Mouse (Mus musculus): Measurements from ENCODE around the gene 2700049A03Rik. TPM values are rescaled to one million over a fixed set of nuclear protein-coding genes. Genes with fewer than 3 reads are reported as not detected.

2700049A03Rik gene
- total and polyA plus RNA-seq, 2 experiments from 2014 or later, result 3.7 to 5.8 TPM

- peak overlapping the region; percentile 95 for H3K9ac ChIP-seq (replicated peaks; ENCODE audit: low read depth, low read length)
- under 1% methylated on average over 30 of the region's 30 CpGs for WGBS
- H3K9me3 ChIP-seq (replicated peaks; ENCODE audit: control insufficient read depth, low read length), result no peaks in the 10 kb centered on the region
- peaks cover 38% of the 10 kb centered on the region for H3K36me3 ChIP-seq (replicated peaks; ENCODE audit: control insufficient read depth, insufficient read depth, low read length)
- peaks cover 13% of the 10 kb centered on the region for H3K4me1 ChIP-seq (ENCODE audit: control insufficient read depth, insufficient read depth)
- peak overlapping the region; percentile 95 for H3K4me3 ChIP-seq (ENCODE audit: low read depth, low read length)
- peak overlapping the region; percentile 97 for H3K4me2 ChIP-seq (ENCODE audit: low read depth, low read length)
- TF ChIP-seq EP300 (IDR thresholded peaks at IDR 0.05; ENCODE audit: low read depth) (peak; percentile 29; the same call in 1 of the 2 replicates), CTCF (IDR thresholded peaks at IDR 0.05; ENCODE audit: low read depth) (no peak)
- peak; percentile 85 for DNase-seq (ENCODE audit: low spot score)
- no peaks in the 10 kb centered on the region for H3K27me3 ChIP-seq (ENCODE audit: control insufficient read depth, insufficient read depth, low read length)
- peak overlapping the region; percentile 82 for H3K27ac ChIP-seq (ENCODE audit: low read depth)
- ATAC-seq (ENCODE audit: insufficient read depth, low read depth), result peak; percentile 80
These were observed 385 bp downstream of the 2700049A03Rik start for GRCm38 (mm10) chr12:71136974-71137491.

- H3K9ac ChIP-seq (replicated peaks; ENCODE audit: low read depth, low read length), result peak overlapping the region; percentile 95
- H3K4me2 ChIP-seq (ENCODE audit: low read depth, low read length), result peak overlapping the region; percentile 97
- no peak for TF ChIP-seq EP300 (IDR thresholded peaks at IDR 0.05; ENCODE audit: low read depth)
- TF ChIP-seq CTCF (IDR thresholded peaks at IDR 0.05; ENCODE audit: low read depth), result no peak
These were observed 1.0 kb downstream of the 2700049A03Rik start for GRCm38 (mm10) chr12:71137686-71138085.

DNA sequence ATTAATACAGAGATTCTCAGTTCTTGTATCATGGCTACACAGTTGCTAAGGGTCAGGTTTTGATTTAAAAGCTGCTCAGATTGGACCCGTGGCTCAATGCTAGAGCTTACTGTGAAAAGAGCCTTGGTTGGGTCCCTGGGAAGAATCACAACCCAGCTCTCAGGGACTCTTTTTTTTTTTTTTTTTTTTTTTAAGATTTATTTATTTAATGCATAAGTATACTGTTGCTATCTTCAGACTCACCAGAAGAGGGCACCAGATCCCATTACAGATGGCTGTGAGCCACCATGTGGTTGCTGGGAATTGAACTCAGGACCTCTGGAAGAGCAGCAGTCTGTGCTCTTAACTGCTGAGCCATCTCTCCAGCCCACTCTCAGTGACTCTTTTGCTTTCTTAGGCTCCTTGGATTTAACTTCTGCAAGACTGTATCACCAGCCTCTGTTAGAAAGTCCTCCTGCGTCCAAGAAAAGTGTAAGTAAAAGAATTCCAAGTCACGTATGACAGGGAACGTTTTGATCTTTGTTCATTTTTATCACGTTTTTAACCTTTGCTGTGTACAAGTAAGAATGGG lies 2.7 kb downstream of the 2700049A03Rik start:
- Histone ChIP-seq H3K9ac (replicated peaks; ENCODE audit: low read depth, low read length) (no peak overlapping the region), H3K9me3 (replicated peaks; ENCODE audit: control insufficient read depth, low read length) (no peaks in the 10 kb centered on the region), H3K36me3 (replicated peaks; ENCODE audit: control insufficient read depth, insufficient read depth, low read length) (peaks cover 46% of the 10 kb centered on the region), H3K27me3 (ENCODE audit: control insufficient read depth, insufficient read depth, low read length) (no peaks in the 10 kb centered on the region), H3K27ac (ENCODE audit: low read depth) (no peak overlapping the region), H3K4me3 (ENCODE audit: low read depth, low read length) (no peak overlapping the region), H3K4me2 (ENCODE audit: low read depth, low read length) (no peak overlapping the region), H3K4me1 (ENCODE audit: control insufficient read depth, insufficient read depth) (peaks cover 13% of the 10 kb centered on the region)
- TF ChIP-seq CTCF (IDR thresholded peaks at IDR 0.05; ENCODE audit: low read depth), result peak; percentile 20; the same call in 1 of the 2 replicates
- TF ChIP-seq EP300 (IDR thresholded peaks at IDR 0.05; ENCODE audit: low read depth), result no peak
- ATAC-seq (ENCODE audit: insufficient read depth, low read depth) (no peak), DNase-seq (ENCODE audit: low spot score) (no peak)
- 81% methylated on average over 5 of the region's 5 CpGs for WGBS

More at GRCm38 (mm10) chr12:71137686-71138085, 1.0 kb downstream of the 2700049A03Rik start:
- Histone ChIP-seq H3K4me3 (ENCODE audit: low read depth, low read length) (peak overlapping the region; percentile 95), H3K27me3 (ENCODE audit: control insufficient read depth, insufficient read depth, low read length) (no peaks in the 10 kb centered on the region), H3K4me1 (ENCODE audit: control insufficient read depth, insufficient read depth) (peaks cover 13% of the 10 kb centered on the region), H3K27ac (ENCODE audit: low read depth) (no peak overlapping the region), H3K36me3 (replicated peaks; ENCODE audit: control insufficient read depth, insufficient read depth, low read length) (peaks cover 38% of the 10 kb centered on the region), H3K9me3 (replicated peaks; ENCODE audit: control insufficient read depth, low read length) (no peaks in the 10 kb centered on the region)
- 4% methylated on average over 11 of the region's 11 CpGs for WGBS
- ATAC-seq (ENCODE audit: insufficient read depth, low read depth), result no peak
- no peak for DNase-seq (ENCODE audit: low spot score)

- Histone ChIP-seq H3K9ac (replicated peaks; ENCODE audit: low read depth, low read length) (no peak overlapping the region), H3K4me2 (ENCODE audit: low read depth, low read length) (no peak overlapping the region), H3K27me3 (ENCODE audit: control insufficient read depth, insufficient read depth, low read length) (no peaks in the 10 kb centered on the region), H3K9me3 (replicated peaks; ENCODE audit: control insufficient read depth, low read length) (no peaks in the 10 kb centered on the region), H3K4me3 (ENCODE audit: low read depth, low read length) (no peak overlapping the region), H3K36me3 (replicated peaks; ENCODE audit: control insufficient read depth, insufficient read depth, low read length) (peaks cover 61% of the 10 kb centered on the region), H3K4me1 (ENCODE audit: control insufficient read depth, insufficient read depth) (peaks cover 10% of the 10 kb centered on the region), H3K27ac (ENCODE audit: low read depth) (no peak overlapping the region)
- no peak for DNase-seq (ENCODE audit: low spot score)
- no peak for TF ChIP-seq EP300 (IDR thresholded peaks at IDR 0.05; ENCODE audit: low read depth)
- no peak for TF ChIP-seq CTCF (IDR thresholded peaks at IDR 0.05; ENCODE audit: low read depth)
- no peak for ATAC-seq (ENCODE audit: insufficient read depth, low read depth)
These were observed 4.5 kb downstream of the 2700049A03Rik start for GRCm38 (mm10) chr12:71141189-71141588.

- Histone ChIP-seq H3K4me2 (ENCODE audit: low read depth, low read length) (no peak overlapping the region), H3K27ac (ENCODE audit: low read depth) (no peak overlapping the region), H3K4me1 (ENCODE audit: control insufficient read depth, insufficient read depth) (no peaks in the 10 kb centered on the region), H3K9me3 (replicated peaks; ENCODE audit: control insufficient read depth, low read length) (no peaks in the 10 kb centered on the region), H3K9ac (replicated peaks; ENCODE audit: low read depth, low read length) (no peak overlapping the region), H3K36me3 (replicated peaks; ENCODE audit: control insufficient read depth, insufficient read depth, low read length) (peaks cover 73% of the 10 kb centered on the region), H3K4me3 (ENCODE audit: low read depth, low read length) (no peak overlapping the region), H3K27me3 (ENCODE audit: control insufficient read depth, insufficient read depth, low read length) (no peaks in the 10 kb centered on the region)
- DNase-seq (ENCODE audit: low spot score) (peak; percentile 35), ATAC-seq (ENCODE audit: insufficient read depth, low read depth) (no peak)
- TF ChIP-seq EP300 (IDR thresholded peaks at IDR 0.05; ENCODE audit: low read depth) (no peak), CTCF (IDR thresholded peaks at IDR 0.05; ENCODE audit: low read depth) (peak; percentile 56)
- 57% methylated on average over 3 of the region's 3 CpGs for WGBS
These were observed 11.0 kb downstream of the 2700049A03Rik start for GRCm38 (mm10) chr12:71147641-71148040.

Data from heart, postnatal 0 days (tissue).